Mouse (Mus musculus): ENCODE data around the gene Rpsa.

DNA sequence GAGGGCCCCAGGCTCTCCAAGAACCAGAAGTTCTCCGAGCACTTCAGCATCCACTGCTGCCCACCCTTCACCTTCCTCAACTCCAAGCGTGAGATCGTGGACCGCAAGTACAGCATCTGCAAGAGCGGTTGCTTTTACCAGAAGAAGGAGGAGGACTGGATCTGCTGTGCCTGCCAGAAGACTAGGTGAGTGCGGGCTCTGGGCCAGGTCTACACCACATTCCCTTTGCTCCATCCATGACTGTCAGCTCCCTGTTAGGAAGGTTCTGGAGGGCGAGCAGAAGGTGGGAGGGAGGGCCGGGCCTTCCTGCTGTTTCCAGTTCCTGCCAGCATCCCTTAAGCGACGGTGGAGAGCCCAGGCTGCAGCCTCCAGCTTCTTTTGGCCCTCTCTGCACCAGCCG is 40.3 kb downstream of the Rpsa start:
- TF ChIP-seq EP300 (IDR thresholded peaks at IDR 0.05; ENCODE audit: low read depth in 1 of 2, low read length in 2 of 2) (no peak), HCFC1 (IDR thresholded peaks at IDR 0.05; ENCODE audit: low read depth, low read length) (no peak), CTCF (IDR thresholded peaks at IDR 0.05 in 2 of 3, conservative IDR thresholded peaks at IDR 0.05 in 1 of 3; ENCODE audit: control insufficient read depth in 1 of 3, insufficient read depth in 1 of 3, low read depth in 2 of 3, low read length in 3 of 3, poor library complexity in 1 of 3, severe bottlenecking in 1 of 3) (no peak), POLR2A (IDR thresholded peaks at IDR 0.05; ENCODE audit: control insufficient read depth in 1 of 2, insufficient read depth in 1 of 2, low read depth in 1 of 2, low read length in 2 of 2, poor library complexity in 1 of 2) (no peak), ZC3H11A (IDR thresholded peaks at IDR 0.05; ENCODE audit: low read depth, low read length) (no peak), ELF1 (IDR thresholded peaks at IDR 0.05; ENCODE audit: low read depth, low read length) (no peak), SMC3 (IDR thresholded peaks at IDR 0.05; ENCODE audit: low read depth, low read length) (no peak), KAT2A (conservative IDR thresholded peaks at IDR 0.05; ENCODE audit: low read depth, low read length) (no peak), ZNF384 (IDR thresholded peaks at IDR 0.05; ENCODE audit: low read depth, low read length) (no peak), CHD2 (IDR thresholded peaks at IDR 0.05; ENCODE audit: low read length) (no peak)
